Mouse (Mus musculus) gastrocnemius, postnatal 36 days (tissue): Measurements from ENCODE around the gene Col4a3. TPM values are rescaled to one million over a fixed set of nuclear protein-coding genes. Genes with fewer than 3 reads are reported as not detected.

Experiments used
- DNase-seq, 2 experiments: peaks; one replicate each; pipeline ENCODE4 v3.0.0; 2022
- intact Hi-C: fragments of 180-260 bp; cut with DNase I; formaldehyde crosslinking; loops from one replicate; pipeline ENCODE4 v1.15.1; 2025
- total RNA-seq, 2 experiments: library from RNA; stranded (reverse); gene quantifications; 2 replicates each; pipeline ENCODE4 v1.2.3; 2021

The Col4a3 gene
- total RNA-seq, 2 experiments from 2014 or later = 1.0 to 1.1 TPM

- intact Hi-C loops = no loop called here
- DNase-seq = no peak
Measured at GRCm38 (mm10) chr1:82747714-82748452, 161.2 kb downstream of the Col4a3 start.

DNA sequence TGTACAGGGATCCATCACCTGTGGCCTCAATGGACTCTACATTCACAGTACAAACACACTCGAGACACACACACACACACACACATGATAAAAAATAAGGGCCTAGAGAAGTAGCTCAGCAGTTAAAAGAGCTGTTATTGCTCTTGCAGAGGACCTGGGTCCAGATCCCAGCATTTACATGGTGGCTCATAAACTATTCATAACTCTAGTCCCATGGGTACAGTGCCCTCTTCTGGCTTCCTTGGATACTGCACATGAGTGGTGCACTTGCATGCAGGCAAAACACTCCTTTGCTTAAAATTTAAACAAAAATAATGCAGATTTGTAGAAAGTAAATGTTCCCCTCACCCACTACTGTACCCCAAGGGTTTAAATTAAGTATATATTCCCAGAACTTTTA, 172.8 kb downstream of the Col4a3 start:
- intact Hi-C loops = no loop called here
- DNase-seq = no peak

DNA sequence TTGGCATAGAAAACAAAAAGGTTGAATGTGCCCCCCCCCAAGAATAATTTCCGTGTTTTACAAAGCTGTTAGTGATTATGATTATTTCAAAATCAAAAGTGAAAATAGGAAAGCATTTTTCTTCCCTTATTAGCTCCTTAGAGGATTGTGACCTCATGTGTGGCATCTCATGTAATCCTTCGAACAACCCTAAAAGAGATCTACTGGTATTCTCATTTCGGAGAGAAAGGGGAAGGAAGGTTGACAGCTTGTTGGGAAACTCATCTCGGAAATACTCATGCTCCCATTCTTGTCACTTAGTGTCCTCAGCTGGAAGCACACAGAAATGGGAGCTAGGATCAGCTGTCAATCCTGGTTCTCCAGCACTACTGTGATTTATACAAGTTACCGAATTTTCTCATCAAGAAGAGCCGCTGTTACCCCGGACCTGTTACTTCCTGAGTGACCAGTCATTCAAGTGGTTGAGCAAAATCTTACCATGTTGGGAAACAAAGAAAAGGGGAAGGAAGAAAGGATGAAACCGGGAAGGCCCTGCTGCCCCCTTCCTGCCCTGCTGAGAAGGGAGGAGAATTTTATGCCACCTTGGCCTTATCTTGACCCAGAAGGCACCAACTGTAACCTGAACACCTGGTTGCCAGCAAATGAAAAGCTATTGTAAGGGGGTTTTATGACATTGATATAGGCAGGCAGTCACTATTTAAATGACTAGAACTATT, 174.9 kb downstream of the Col4a3 start:
- no peak for DNase-seq
- intact Hi-C loops = no loop called here

- DNase-seq = no peak
- intact Hi-C loops = no loop called here
Measured at GRCm38 (mm10) chr1:82762274-82762673, 175.6 kb downstream of the Col4a3 start.

GRCm38 (mm10) chr1:82766227-82766626, 179.5 kb downstream of the Col4a3 start:
- DNase-seq = no peak
- intact Hi-C loops = no loop called here

- intact Hi-C loops = no loop called here
- no peak for DNase-seq
Measured at GRCm38 (mm10) chr1:82766641-82767040, 179.9 kb downstream of the Col4a3 start.

GRCm38 (mm10) chr1:82768269-82768668, 181.5 kb downstream of the Col4a3 start, which contains the start of gene Tm4sf20:
Gene Tm4sf20, minus strand, starts transcription at chr1:82768461.
- intact Hi-C loops = no loop called here
- no peak for DNase-seq

DNA sequence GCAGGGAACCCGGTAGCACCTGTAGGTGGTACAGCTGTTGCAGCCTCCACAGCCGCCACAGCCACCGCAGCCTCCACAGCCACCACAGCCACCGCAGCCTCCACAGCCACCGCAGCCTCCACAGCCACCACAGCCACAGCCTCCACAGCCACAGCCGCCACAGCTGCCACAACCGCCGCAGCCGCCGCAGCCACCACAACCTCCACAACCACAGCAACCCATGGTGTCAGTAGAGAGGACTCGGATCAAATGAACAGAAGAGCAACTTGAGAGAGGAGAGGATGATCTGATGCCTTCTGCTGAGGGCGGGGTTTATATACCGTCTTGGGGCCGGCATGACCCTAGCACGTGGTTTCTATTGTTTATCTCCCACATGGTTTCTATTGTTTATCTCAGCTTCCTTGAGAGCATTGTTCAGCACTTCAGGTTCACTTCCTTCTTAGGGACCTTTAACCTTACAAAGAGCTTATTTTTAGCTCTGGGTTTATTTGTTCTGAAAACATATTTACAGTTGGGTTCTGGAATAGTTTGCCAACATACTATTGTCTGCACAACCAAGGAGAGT, 184.4 kb downstream of the Col4a3 start, which contains the start of gene Gm47791:
Gene Gm47791 (minus strand): TSS at position 222 of the 565 bp plus-strand sequence.
- no peak for DNase-seq
- intact Hi-C loops = no loop called here

Other genes starting within 250 kb of the Col4a3 start
- 1 to 10 TPM; 1.4 TPM for gene Col4a4, start 72 bp upstream of the Col4a3 start, total RNA-seq
- 100 to 1,000 TPM; 136 to 140 TPM for gene Mff, start 138.0 kb downstream of the Col4a3 start, total RNA-seq
- not detected for gene Tm4sf20, start 181.5 kb downstream of the Col4a3 start, total RNA-seq
- gene Gm47791, start 184.3 kb downstream of the Col4a3 start, total RNA-seq = not detected